Mouse (Mus musculus) cerebellum, adult 9-10 months (tissue): Measurements from ENCODE around the gene Capn5.

Experiments used
- DNase-seq: peaks from one replicate; pipeline ENCODE4 v3.0.0; 2022

The Capn5 gene

DNA sequence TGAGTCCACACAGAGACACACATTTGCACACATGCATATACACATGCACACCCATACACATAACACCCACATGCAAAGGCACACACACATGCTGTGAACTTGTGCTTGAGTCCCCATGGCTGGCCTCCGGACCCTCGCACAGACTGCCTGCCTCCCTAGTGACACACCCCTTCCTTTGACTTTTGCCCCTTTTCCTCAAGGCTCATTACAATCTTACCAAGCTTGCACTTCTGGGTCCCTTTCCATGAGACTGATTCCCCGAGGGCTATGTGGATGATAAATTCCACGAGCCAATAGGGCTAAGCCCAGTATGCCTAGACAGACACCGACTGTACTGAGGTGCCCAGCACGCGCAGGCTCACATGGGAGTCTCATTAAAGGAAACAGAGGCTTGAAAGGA lies 71.8 kb downstream of the Capn5 start:
- DNase-seq: no peak

DNA sequence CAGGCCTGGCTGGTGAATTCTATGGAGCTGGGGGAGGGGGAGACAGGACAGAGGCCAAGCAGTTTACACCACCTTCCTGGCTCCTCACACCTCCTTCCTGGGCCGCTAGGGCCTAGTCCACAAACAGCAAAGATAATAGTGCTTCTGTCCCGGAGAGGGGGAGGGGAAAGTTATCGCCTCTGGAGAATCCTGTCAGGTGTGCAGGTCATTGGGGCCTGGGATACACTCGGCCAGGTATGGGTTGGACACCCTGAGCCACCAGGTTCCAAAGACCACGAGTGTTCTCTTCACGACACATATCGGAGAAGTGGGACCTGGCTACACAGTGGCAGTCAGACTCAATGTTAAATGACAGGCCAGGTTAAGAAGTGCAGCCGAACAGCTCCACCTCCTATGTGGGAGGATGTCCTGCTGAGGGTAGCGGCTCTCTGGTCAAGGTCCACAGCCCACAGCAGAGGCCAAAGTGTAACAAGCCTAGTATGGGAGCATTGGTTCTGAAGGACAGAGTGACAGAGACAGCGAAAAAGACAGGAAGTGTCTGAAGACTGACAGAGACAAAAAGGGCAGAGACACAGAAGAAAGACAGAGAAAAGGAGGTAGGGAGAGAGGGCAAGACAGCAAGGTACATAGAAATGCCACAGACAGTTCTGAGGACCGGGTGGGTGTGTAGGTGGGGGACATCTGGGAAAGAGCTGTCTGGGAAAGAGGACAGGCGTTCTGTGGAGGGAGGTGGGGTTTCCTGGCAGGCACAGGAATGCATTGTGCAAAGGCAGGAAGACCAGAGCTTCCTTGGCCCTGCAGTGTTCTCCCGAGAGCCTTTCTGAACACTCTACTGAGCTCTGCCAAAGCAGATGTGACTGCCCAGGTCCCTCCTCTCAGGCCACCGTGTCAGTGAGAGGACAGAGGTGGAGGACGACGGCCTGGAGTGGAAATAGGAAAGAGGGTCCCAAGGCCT lies 73.3 kb downstream of the Capn5 start:
- DNase-seq: peak; percentile 30

DNA sequence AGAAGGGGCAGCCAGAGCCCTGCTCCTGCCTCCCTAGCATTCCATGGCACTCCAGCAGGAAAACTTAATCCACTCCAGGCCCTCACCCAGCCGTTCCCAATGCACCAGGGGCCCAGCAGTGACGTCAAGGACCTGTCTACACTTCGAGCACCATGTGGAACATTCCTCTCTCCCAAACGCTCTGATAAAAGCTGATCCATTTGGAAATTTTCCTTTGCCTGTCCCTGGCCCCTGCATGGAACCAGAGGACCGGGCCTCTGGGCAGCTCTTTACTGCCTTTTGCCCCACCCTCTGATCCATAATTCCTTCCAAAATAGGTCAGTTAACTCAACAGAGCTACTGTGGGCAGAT lies 74.2 kb downstream of the Capn5 start:
- no peak for DNase-seq

DNA sequence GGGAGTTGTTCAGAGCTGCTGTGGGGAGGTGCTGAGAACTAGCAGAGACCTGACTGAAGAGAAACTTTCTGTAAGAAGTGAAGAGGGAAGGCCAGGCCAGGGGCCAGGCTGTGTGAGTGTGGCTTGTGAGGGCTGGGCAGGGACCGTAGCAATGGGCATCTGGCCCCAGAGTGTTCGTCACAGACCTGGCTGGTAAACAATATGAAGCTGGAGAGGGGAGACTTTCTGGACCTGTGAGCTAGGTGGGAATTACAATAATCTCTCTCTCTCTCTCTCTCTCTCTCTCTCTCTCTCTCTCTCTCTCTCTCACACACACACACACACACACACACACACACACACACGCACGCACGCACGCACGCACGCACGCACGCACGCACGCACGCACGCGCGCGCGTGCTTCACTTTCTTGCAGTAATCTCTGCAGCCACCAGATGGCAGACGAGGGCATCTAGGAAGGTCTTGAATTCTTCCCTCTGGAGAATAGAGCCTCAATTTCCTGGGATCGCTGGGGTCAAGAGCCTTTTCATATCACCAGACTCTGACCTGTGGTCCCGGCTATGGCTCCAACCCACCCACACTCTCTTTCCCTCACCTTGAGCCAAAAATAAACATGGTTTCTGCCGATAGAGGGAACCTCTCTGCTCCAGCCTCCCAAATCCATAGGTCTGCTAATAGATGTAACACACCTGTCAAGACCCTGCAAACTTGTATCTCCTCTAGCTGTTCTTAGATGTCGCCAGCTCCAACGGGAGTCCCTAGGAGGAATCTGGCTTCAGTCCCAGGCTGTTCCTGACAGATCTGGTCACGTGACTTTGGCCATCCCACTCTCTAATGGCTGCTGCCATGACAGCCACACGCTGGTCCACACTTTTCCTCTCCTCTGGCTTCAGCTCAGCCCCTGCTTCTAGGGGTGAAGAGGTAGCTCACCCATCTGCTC lies 74.8 kb downstream of the Capn5 start:
- DNase-seq: peak; percentile 92

DNA sequence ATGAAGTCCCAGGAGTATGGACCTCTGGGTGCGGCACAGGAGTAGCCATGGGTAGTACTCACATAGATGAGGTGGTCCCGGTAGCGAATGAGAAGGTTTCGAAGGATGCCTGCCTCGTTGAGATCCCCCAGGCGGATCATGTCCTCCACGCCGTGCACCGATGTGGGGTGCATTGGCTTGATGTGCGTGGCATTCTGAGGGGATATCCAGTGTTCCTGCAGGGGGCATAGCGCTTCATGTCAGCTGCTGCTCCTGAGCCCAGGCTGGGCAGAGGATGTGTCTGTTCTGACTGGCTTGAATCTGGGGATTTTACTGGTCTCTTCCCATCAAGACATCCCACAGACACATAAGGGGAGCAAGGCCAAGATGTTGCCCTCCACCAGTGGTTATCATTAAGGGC lies 75.6 kb downstream of the Capn5 start:
- DNase-seq: peak; percentile 29

DNA sequence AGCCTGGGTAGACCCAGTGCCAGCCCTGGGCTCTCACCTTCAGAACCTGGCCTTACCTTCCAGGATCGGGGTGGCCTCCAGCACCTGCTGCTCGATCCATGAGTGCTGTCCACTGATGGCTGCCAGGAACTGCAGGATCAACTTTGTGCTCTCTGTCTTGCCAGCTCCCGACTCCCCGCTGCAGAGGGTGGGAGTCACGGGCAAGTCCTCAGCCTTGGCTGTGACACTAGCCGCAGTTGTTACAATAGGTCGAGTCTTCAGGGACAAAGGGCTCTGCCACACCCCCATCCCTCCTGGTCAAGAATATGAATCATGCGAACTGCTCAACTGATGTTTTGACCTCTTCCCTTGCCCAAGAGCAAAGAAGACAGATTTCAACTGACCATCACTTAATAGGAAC lies 80.5 kb downstream of the Capn5 start:
- DNase-seq: no peak

DNA sequence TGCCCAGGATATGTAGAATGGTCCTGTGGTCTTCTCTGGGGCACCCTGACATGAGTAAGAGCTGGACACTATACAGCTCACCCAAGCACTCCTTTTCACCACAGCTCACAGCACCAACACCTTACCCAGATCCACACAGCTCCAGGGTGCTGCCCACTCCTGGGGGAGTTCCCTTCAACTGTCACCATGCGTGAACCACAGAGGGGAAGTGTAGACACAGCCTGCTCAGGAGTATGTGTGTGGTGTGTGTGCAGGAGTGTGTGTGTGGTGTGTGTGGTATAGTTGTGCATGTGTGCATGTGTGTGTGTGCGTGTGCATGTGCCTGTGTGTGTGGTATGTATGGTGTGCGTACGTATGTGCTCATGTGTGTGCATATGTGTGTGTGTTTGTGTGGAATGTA lies 82.2 kb downstream of the Capn5 start:
- no peak for DNase-seq

DNA sequence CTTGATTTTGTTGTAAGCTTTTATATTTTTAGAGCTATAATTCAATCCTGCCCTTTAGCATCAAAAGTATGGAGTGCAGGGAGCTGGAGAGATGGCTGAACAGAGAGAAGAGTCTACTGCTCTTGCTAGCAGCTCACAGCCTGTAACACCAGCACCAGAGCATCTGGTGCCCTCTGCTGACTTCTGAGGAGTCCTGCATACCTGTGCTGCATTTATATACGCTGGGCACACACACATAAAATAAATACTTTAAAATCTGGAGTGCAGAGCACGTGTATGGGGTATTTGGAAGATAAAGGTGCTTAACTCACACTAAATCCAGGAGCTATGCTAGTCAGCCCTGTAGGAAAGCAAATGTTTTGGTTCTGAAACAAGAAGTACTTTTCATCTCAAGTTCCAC lies 91.7 kb downstream of the Capn5 start:
- DNase-seq: no peak

DNA sequence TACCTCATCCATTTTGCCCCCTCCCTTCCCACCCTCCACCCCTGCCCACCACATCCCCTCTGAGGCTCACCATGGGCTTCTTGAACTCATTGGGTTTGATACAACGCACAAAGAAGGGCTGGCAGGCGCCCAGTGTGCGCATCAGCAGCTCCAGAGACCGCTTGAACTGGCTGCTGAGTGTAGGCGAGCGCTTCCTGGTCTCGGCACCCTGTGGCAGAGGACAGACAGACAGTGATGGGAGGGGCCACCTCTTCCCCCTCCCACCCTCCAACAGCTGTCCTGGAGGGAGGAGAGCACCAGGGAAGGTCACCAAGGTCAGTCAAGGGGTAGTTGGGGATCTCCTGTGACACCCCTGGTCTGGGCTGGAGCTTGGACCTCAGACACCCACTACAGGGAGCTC lies 92.8 kb downstream of the Capn5 start:
- no peak for DNase-seq

DNA sequence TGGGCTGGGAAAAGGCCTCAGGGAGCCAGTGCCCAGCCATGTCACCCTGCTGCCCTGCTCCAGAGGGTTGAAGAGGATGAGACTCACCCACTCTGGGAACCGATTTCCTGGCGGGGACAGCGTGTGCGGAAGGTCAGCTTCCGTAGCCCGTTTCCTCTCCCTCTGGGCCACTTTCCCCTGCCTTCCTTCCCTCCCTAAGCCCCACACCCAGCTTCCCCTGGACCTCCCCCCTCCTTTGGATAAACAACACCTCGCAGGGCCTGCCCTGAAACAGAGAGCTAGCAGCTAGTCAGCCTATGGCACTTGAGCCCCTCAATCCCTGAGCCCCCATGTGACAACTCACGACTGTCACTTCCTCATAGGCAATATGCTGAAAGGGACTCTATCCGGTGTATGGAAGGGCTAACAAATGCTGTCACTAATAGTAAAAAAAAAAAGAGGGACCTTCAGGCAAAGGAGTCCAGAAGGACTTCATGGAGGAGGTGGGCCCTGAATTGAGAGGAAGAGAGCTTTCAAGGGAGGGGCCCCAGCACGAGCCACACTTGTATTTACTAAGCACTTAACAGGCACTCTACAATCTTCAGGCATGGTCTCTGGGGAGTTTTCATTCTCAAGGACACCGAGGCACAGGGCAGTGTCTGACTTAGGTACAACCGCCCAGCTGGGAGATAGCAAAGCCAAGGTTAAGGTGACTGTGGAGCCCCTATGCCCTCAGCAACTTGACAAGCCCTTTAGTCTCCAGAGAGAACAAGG lies 93.4 kb downstream of the Capn5 start:
- DNase-seq: no peak

DNA sequence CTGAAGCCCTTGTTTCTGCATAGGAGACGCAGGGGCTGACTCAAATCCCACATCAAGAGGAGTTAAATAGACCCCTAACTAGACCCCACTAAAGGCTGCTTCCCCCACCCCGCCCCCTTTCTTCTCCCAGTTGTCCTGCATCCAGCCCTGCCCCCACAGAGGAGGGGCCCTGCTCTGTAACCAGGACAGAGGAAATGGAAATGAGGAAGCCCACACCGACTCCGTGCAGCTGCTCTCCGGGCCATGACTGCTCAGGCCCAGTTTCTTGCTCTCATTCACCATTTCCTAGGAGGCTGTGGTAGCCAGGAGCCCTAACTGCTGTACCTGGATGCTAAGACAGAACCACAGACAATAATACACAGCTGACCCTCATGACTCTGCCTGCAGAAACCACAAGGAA lies 95.7 kb downstream of the Capn5 start:
- no peak for DNase-seq

DNA sequence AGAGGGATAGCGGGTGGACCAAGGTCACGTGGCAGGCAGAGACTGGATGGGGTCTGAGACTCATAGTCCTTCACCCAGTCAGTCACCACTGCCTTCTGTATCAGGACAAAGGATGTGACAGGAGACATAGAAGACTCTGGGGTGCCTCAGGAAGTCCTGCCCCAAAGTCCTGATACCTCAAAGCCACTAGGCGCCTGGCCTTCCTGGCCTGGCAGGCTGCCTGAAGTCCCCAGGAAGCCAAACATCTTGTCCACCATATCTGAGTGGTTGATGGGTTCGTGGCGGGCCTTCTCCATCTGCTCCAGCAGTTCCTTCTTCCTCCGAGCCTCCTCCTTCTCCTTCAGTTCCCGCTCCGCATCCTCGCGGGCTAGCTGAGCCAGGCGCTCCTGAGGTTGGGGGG lies 100.6 kb downstream of the Capn5 start:
- no peak for DNase-seq

DNA sequence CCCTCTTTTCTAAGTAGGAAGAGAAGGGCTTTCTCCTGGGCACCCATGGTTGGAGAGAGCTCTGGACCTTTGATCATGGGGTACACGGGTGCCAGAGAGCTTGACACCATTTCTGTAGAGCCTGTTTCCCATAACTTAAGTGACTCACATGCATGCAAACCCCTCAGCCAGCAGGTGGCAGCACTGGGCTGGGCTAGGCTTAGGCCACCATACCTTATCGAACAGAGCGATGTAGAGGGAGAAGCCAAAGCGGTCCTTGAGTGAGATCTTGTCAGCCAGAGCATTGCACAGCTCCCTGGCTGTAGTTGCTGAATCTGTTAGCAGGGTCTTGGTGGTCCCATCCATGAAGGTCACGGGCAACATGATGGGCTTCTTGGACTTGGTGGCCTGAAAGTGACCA lies 106.5 kb downstream of the Capn5 start:
- DNase-seq: peak; percentile 82
